Mouse (Mus musculus) CH12F3 (cell line): ENCODE results near the gene Rassf6.

ENCODE experiments used
- in situ Hi-C: fragments of 300-500 bp; cut with MboI; formaldehyde crosslinking; loops from 2 replicates; pipeline ENCODE4 v1.14.3; 2020; ENCODE audit warnings: low sequenced_read_pairs

The Rassf6 gene

GRCm38 (mm10) chr5:90640286-90641217 lies at the start of gene Rassf6:
Gene Rassf6 (minus strand): TSS chr5:90640657.
- in situ Hi-C loops, result loop anchor here (25.0 kb wide), 1 partner anchor 428 kb away; the partner anchor contains the start of gene Cox18

DNA sequence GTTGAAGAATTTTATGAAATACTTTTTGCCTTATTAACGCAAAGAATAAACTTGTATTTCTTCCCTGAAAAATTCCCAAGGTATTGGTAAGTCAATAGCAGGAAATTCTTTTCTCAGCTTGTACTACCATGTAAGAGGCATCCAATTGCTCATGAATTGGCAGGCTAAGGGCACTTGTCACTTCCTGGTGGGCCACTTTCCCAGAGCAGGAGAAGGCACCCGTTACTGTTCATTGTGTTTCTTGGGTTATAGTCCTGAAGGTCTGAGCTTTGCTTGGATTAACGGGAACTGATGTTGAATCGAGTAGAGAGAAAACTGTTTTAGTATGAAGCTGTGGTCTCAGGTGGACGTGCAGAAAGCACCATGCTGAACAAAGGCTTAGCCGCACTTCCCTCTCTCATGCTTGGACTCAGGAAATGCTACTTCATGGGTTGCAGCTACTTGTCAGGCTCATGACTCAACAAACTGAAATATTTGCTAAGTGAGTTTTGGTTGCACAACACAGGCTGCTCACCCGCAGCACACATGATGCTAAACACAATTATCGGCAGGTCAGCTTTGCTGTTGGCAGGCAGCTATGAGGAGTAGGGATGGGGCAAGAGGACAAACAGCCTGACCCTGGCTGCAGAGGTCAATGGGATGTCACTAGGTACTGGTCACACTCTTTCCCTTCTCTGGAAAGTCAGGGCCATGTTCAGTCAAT lies 49.1 kb upstream of the Rassf6 start:
- in situ Hi-C loops, result no loop called here

DNA sequence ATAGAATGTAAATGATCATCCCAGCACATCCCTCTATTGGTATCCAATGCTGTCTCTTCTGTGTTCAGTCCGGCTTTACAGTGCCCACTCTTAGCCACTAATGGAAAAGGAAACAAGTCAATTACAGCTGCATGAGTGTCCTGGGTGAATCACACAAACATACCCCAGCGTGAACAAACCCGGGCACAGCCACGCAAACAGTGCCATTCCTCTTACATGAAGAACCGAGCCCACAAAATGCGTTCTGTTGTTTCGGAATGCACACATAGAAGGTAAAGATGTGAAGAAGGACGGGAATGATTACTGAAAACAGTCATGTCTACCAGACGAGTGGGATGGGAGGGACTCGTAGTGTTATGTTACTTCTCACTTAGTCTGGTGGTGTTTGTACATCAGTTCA lies 47.5 kb upstream of the Rassf6 start:
- in situ Hi-C loops, result no loop called here

- in situ Hi-C loops, result no loop called here
Observed at GRCm38 (mm10) chr5:90684994-90685393, 44.5 kb upstream of the Rassf6 start.

- in situ Hi-C loops, result no loop called here
Observed at GRCm38 (mm10) chr5:90681842-90682241, 41.4 kb upstream of the Rassf6 start.

DNA sequence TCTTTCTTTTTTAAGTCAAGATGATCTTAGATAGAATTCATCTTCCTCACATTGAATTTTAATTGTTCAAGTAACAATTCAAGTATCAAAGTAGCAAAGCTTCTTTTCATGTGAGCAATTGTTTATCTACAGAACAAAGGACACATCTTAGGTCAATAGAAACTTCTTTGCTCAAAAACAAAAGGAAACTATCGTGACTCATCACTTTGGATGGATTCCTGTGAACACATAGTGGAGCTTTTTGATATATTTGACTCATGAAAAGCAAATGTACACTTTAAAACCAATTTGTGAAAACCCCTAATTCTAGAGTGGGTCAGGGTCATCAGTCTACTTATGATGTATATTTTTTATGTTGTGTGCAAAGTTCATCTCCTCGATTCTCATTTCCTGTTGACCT lies 37.1 kb upstream of the Rassf6 start:
- in situ Hi-C loops, result no loop called here

GRCm38 (mm10) chr5:90661852-90662251 lies 21.4 kb upstream of the Rassf6 start:
- in situ Hi-C loops, result no loop called here

DNA sequence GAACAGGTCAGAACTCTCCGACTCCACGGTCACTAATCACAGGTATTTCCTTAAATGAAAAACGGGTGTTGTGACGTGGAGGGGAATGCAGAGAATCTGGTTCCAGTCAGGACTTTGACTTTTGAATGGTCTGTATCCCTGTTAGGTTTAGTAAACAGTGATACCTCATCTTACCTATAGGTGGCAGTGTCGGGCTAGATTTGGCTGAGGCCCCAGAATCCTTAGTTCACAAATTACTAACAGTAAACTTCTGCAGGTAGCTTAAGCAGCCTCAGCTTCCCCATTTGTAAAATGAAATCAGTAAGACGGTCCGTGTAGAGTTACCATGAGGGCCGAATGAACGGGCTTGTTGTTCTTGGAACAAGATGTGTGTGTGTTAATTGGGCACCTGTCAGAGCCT lies 21.0 kb upstream of the Rassf6 start:
- in situ Hi-C loops, result no loop called here

DNA sequence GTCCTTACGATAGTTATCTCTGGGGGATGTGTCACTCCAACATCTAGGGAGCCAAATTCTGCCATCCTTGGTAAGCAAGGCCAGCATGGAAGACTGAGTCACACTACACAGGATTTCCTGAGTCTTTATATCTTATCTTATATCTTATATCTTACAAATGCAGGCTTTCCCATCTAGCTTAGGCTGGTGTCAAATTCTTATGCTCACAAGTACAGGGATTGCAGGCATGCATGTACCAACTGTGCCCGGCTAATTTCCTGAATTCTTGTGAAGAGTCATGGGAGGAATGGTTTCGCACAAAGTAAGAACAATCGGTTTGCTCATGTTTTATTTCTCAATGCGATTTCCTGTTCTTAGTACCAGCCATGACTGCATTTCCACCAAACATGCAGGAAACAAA lies 20.0 kb upstream of the Rassf6 start:
- in situ Hi-C loops, result no loop called here

- in situ Hi-C loops, result loop anchor here (10.0 kb wide), 2 partner anchors 128 to 238 kb away; partner anchors contain the start of genes Cxcl1 and Cxcl3
Observed at GRCm38 (mm10) chr5:90656681-90657080, 16.2 kb upstream of the Rassf6 start.

GRCm38 (mm10) chr5:90655891-90656290 lies 15.4 kb upstream of the Rassf6 start:
- in situ Hi-C loops, result loop anchor here (10.0 kb wide), 2 partner anchors 129 to 239 kb away; partner anchors contain the start of genes Cxcl1 and Cxcl3

DNA sequence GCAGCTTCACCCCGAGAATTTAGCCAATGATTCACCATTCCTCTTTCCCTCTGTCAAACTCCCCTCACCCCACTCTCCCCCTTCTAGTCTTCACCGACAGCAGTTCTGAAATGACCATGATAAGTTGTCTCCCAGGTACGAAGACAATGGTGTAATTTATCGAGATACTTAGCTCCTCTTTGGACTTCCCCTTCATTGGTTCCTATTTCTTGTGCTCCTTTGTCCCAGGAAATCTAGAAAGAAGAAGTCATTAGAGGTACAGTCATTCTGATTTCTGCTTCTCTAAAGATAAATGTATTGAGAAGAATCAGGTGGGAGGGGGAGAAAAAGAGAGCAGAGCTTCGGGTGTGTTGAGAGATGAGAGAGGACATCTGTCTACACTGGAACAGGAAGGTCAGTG lies 14.3 kb upstream of the Rassf6 start:
- in situ Hi-C loops, result loop anchor here (5.0 to 10.0 kb wide), 3 partner anchors 57 to 240 kb away; partner anchors contain the start of genes Cxcl1 and Cxcl3

DNA sequence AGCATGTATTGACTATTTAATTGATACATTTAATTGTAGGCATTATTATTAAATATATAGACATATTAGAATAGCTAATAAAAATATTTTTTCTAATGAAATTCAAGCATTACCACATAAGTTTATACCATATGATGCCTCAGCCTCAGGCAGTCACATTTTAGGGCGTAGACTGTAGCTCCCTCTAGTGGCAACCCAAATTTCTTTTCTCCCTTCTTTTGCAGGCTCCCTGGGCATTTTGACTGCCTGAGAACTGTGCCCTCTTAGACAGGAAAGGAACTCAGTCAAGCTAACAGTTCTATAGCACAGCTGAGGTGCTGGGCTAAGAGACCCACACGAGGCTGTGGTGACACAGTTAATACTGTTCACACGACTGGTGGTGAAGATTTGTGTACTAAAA lies 12.3 kb upstream of the Rassf6 start:
- in situ Hi-C loops, result loop anchor here (5.0 to 10.0 kb wide), 3 partner anchors 55 to 242 kb away; partner anchors contain the start of genes Cxcl1 and Cxcl3

DNA sequence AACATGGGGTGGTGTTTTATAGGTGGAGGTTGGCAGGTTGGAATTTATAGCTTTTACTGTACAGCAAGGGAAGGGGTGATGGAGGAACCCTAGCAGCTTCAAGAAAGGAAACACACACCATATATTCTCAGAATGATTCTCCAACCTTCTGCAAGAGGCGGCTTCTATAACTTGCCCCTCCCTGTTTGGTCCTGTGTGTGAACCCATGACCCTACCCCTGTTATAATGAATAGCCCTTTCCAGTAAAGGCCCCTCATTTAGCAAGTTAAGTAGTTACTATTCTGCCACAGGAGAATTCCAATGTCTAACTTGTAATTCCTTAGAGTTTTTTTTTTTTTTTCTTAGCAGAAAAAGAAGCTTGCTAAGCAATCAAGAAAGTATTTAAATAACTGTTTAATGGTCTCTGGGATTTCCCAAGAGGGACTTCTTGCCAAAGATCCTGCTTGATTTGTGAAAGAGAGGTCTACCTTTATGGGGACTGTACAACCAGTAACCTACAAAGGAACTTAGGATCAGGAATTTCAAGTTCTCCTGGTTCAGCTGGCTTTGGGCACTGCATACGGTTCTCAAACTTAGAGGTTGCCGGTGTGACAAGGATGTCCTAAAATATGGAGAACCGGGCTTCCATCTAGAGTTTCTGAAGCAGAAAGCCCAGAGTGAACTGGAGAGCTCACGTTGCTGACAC lies 10.2 kb upstream of the Rassf6 start:
- in situ Hi-C loops, result loop anchor here (5.0 to 10.0 kb wide), 3 partner anchors 53 to 244 kb away; partner anchors contain the start of genes Cxcl1 and Cxcl3

GRCm38 (mm10) chr5:90647473-90647872 lies 7.0 kb upstream of the Rassf6 start:
- in situ Hi-C loops, result loop anchor here (25.0 kb wide), 1 partner anchor 435 kb away; the partner anchor contains the start of gene Cox18

GRCm38 (mm10) chr5:90646398-90646797 lies 5.9 kb upstream of the Rassf6 start:
- in situ Hi-C loops, result loop anchor here (25.0 kb wide), 1 partner anchor 434 kb away; the partner anchor contains the start of gene Cox18

GRCm38 (mm10) chr5:90645579-90645978 lies 5.1 kb upstream of the Rassf6 start:
- in situ Hi-C loops, result loop anchor here (25.0 kb wide), 1 partner anchor 433 kb away; the partner anchor contains the start of gene Cox18

GRCm38 (mm10) chr5:90641218-90641610 lies 757 bp upstream of the Rassf6 start:
- in situ Hi-C loops, result loop anchor here (25.0 kb wide), 1 partner anchor 429 kb away; the partner anchor contains the start of gene Cox18

GRCm38 (mm10) chr5:90634885-90635284 lies 5.6 kb downstream of the Rassf6 start:
- in situ Hi-C loops, result loop anchor here (25.0 kb wide), 1 partner anchor 423 kb away; the partner anchor contains the start of gene Cox18

DNA sequence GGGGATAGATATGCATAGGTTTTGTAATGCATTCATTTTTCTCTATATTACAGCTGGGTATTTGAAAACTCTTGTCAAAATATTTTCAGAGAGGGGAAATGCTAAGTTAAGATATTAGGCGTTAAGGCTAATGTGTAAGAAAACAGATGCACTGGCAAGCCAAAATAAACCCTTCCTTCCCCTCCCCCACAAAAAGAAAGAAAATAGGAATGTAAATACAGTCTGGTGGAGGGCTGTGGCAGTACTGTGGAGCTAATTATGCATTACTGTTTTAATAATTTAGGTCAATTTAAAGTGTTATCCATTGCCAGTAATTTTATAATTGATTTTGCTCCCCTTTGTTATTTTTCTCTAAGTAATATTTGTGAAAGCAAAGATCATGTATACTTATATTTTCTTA lies 11.9 kb downstream of the Rassf6 start:
- in situ Hi-C loops, result loop anchor here (25.0 kb wide), 1 partner anchor 416 kb away; the partner anchor contains the start of gene Cox18
